Mouse (Mus musculus) brain, embryonic 14.5 days (tissue): ENCODE results near the gene Uxs1.

Experiments used
- CTCF ChIP-seq: fragments of 200-500 bp; IDR thresholded peaks from 2 replicates; pipeline ENCODE4 v1.5.1; 2012; ENCODE audit warnings: inconsistent platforms, mild to moderate bottlenecking, moderate library complexity, borderline replicate concordance; ENCODE audit not compliant: insufficient read depth, insufficient read length; ENCODE audit errors: extremely low read depth
- POLR2A ChIP-seq: fragments of 200-500 bp; IDR thresholded peaks from 2 replicates; pipeline ENCODE4 v1.6.1; 2012; ENCODE audit warnings: mild to moderate bottlenecking, inconsistent platforms, borderline replicate concordance; ENCODE audit not compliant: poor library complexity, insufficient read depth, insufficient read length, severe bottlenecking; ENCODE audit errors: extremely low read depth

DNA sequence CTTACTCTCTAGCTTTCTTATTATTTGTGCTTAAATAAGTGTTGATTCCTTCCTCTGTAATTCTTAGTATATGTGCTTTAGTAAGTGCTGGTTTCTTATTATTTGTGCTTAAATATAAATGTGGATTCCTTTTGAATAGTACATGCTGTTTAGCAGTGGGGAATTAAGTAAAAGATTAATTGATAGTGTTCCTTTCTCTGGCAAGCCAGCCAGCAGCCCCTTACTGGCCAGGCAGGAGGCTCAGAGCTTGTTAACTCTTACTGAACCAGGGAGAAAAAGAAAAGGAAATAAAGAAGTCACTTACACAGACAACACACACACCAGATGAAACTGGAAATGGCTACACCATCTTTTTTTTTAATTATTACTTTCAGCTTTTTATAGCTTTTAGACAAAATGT, 37.2 kb upstream of the Uxs1 start:
- TF ChIP-seq CTCF (no peak), POLR2A (no peak)
